Mouse (Mus musculus) right cerebral cortex, adult 18-20 months (tissue): ENCODE results near the gene Cntnap3.
A peak's percentile ranks its signal among the peaks of the same experiment; 100 is the strongest.
"Not testable (repeated sequence)": the region's sequence is repeated elsewhere in the genome, so short reads cannot be mapped to it uniquely, and the experiment has no call there.

Experiments used
- DNase-seq: peaks from one replicate; pipeline ENCODE4 v3.0.0; 2022; ENCODE audit warnings: mixed read lengths

Cntnap3 gene

DNA sequence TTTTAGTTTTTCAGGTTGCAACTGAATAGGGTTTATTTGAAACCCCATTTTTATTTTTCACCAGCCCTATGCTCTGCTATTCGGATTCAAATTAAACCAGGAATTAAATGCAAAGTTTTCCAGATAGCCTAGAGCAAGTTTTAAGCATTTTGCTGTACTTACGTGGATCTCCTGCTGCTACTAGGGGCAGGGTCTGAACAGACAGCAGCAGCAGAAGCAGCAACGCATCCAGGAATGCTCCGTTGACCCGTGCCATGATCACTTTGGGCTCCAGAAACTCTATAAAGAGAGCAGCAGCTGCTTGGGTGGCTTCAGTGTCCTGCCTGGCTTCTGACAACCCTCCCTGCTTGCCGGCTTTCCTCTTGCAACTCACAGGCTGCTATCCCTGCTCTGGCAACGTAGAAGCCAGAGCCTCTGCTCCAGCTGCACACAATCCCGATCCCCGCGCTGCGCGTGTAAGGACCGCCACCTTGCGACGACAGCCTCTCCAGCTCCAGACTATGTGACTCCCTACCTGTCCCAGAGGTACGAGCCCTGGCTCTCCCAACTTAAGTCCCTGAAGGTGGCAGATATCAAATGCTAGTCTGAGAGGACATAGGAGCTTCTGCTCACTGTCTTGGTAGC is at the start of gene Cntnap3:
Gene Cntnap3, minus strand, starts transcription at position 371 of the 624 bp plus-strand sequence.
- DNase-seq = peak; percentile 37

DNA sequence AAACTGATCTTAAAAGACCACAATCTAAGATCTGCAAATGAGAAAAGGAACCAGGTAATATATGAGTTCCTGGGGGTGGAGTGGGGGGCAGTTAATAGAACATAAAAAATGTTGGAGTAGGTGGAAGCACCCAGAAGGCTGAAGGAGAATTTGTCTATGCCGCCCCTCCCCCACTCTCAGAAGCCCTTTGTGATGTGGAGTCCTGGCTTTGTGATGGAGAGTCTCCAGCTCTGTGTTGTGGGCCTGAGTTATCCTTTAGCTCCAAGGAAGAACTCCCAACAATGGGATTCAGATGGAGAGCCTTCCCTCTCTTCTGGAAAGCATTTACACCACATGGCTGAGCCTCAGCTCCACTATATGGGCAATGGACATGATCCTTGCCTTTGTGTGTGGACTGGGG is 13.4 kb upstream of the Cntnap3 start, which contains the start of gene Spata31:
Gene Spata31, plus strand, starts transcription at position 216 of the 400 bp plus-strand sequence.
- no peak for DNase-seq

- DNase-seq = no peak
Observed at GRCm38 (mm10) chr13:64903132-64903531, 623 bp downstream of the Cntnap3 start.

DNA sequence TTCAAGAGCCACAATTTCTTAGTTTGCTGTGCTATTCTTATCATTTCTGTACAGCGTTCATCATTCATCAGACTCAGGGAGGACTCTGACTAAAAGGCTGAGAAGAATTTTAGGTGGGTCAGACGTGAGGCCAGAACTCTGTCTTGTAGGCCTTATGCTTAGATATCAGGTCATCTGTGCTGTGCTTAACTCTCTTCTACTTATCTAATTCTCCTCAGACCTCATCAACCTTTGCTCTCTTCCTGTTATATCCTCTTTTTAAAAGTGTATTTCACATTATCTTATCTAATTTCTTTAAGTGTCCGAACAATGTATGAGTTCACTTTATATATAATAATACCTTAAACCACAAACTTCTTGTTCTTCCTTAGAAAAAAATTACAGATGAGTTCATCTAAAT is 38.4 kb downstream of the Cntnap3 start:
- no peak for DNase-seq

- DNase-seq = not testable (repeated sequence)
Observed at GRCm38 (mm10) chr13:64824856-64825255, 78.9 kb downstream of the Cntnap3 start.

DNA sequence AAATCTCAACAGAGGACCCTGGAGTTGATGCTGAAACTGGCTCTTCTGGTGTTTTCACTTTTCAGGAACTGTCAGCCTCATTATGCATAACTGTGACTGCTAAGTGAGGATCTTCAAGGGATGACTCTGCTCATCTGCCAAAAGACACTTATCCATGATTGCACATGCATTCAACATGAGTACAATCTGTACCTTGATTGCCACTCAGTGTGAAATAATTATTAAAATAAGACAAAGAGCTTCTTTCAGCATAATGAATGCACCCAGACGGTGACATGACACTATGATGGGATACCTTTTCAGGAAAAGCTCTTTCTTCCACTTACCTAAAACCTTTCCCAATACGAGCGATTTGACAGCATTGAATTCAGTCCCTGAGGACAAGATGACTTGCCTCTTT is 158.4 kb downstream of the Cntnap3 start:
- no peak for DNase-seq

- no peak for DNase-seq
Observed at GRCm38 (mm10) chr13:64732244-64732643, 171.5 kb downstream of the Cntnap3 start.

DNA sequence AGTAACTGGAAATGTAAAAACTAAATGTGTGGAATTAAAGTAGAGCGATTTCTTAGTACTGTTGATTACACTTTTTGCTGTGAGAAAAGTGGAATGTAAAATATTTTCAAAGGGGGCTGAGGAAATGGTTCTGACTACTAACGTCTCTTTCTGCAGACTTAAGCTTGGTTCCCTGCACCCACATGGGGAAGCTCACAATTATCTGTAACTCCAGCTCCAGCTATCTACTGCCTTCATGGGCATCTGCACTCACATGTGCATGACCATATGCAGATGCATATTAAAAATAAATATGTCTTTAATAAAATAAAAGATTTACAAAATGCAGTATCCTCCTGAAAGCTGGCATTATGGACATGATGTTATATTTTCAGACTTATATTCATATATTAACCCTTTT is 187.0 kb downstream of the Cntnap3 start:
- DNase-seq = no peak

DNA sequence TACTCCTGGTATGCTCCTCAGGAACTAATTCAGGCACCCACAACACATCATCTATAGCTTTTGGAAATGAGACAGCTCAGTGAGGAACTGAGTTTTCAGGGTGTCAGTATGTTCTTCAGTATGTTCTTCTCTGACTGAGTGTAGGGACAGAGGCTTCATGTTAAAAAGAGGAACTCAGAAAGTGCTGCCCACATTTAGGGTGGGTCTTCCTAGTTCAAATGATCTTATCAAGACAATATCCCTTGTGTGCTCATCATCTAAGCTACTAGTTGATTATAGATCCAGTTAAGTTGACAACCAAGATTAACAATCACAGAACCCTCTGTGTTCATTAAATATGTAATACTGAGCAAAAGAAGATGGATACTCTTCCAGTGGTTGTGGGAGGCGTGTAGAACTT is 211.3 kb downstream of the Cntnap3 start:
- DNase-seq = no peak
